Mouse (Mus musculus): ENCODE data around the gene Depdc1b. TPM values are rescaled to one million over a fixed set of nuclear protein-coding genes. Genes with fewer than 3 reads are reported as not detected.
A peak's percentile ranks its signal among the peaks of the same experiment; 100 is the strongest.

Gene Depdc1b
- total and polyA plus RNA-seq, 3 experiments: 21.2 to 25.3 TPM; not detected in 1

- H3K9me3 ChIP-seq (replicated peaks; ENCODE audit: insufficient read depth, low read length): no peaks in the 10 kb centered on the region
Measured at GRCm38 (mm10) chr13:108303841-108304240, 12.3 kb upstream of the Depdc1b start.

GRCm38 (mm10) chr13:108304680-108305079 is 11.5 kb upstream of the Depdc1b start:
- no peak for DNase-seq (ENCODE audit: low read depth, low spot score)
- no peaks in the 10 kb centered on the region for H3K27me3 ChIP-seq (ENCODE audit: control insufficient read depth in 1 of 2, insufficient read depth in 2 of 2, low read length in 2 of 2)
- H3K4me1 ChIP-seq (ENCODE audit: control insufficient read depth in 1 of 2, insufficient read depth in 2 of 2, low read length in 2 of 2): peaks cover 0 to 15% of the 10 kb centered on the region in 2 experiments; a peak in 2 of 4 replicates
- no peak overlapping the region for H3K4me3 ChIP-seq (ENCODE audit: control insufficient read depth in 1 of 2, insufficient read depth in 1 of 2, low read depth in 2 of 2, low read length in 2 of 2)
- no peak overlapping the region for H3K9ac ChIP-seq (ENCODE audit: control insufficient read depth, low read depth, low read length, poor library complexity, severe bottlenecking)
- no peaks in the 10 kb centered on the region for H3K79me2 ChIP-seq (ENCODE audit: control insufficient read depth, insufficient read depth, low read length, poor library complexity)
- H3K9me3 ChIP-seq (replicated peaks; ENCODE audit: insufficient read depth, low read length): no peaks in the 10 kb centered on the region
- peaks cover 0 to 5% of the 10 kb centered on the region in 2 experiments; a peak in 2 of 4 replicates for H3K36me3 ChIP-seq (ENCODE audit: control insufficient read depth in 1 of 2, insufficient read depth in 2 of 2, low read length in 2 of 2)
- TF ChIP-seq TCF12 (IDR thresholded peaks at IDR 0.05; ENCODE audit: low read depth, low read length) (no peak), CHD1 (IDR thresholded peaks at IDR 0.05; ENCODE audit: low read depth, low read length) (no peak), RAD21 (IDR thresholded peaks at IDR 0.05; ENCODE audit: low read depth, low read length) (no peak), USF2 (IDR thresholded peaks at IDR 0.05; ENCODE audit: borderline replicate concordance in 1 of 2, insufficient read depth in 1 of 2, low read depth in 1 of 2, low read length in 2 of 2) (no peak), NELFE (IDR thresholded peaks at IDR 0.05; ENCODE audit: low read depth, low read length) (no peak), ZNF384 (IDR thresholded peaks at IDR 0.05; ENCODE audit: low read depth, low read length) (no peak), ETS1 (IDR thresholded peaks at IDR 0.05; ENCODE audit: low read depth, low read length) (no peak), HCFC1 (IDR thresholded peaks at IDR 0.05; ENCODE audit: low read depth, low read length) (no peak), MYB (IDR thresholded peaks at IDR 0.05; ENCODE audit: low read depth, low read length) (no peak), TAL1 (IDR thresholded peaks at IDR 0.05; ENCODE audit: low read length) (no peak), NRF1 (IDR thresholded peaks at IDR 0.05; ENCODE audit: insufficient read depth, low read depth, low read length, poor library complexity, severe bottlenecking) (no peak), RCOR1 (IDR thresholded peaks at IDR 0.05; ENCODE audit: low read depth, low read length) (no peak)
- no peak overlapping the region for H3K27ac ChIP-seq (ENCODE audit: control insufficient read depth, low read depth, low read length)

More at GRCm38 (mm10) chr13:108303841-108304240, 12.3 kb upstream of the Depdc1b start:
- Histone ChIP-seq H3K4me1 (ENCODE audit: control insufficient read depth in 1 of 2, insufficient read depth in 2 of 2, low read length in 2 of 2) (peaks cover 0 to 15% of the 10 kb centered on the region in 2 experiments; a peak in 2 of 4 replicates), H3K27ac (ENCODE audit: control insufficient read depth, low read depth, low read length) (no peak overlapping the region), H3K27me3 (ENCODE audit: control insufficient read depth in 1 of 2, insufficient read depth in 2 of 2, low read length in 2 of 2) (no peaks in the 10 kb centered on the region), H3K79me2 (ENCODE audit: control insufficient read depth, insufficient read depth, low read length, poor library complexity) (no peaks in the 10 kb centered on the region), H3K4me3 (ENCODE audit: control insufficient read depth in 1 of 2, insufficient read depth in 1 of 2, low read depth in 2 of 2, low read length in 2 of 2) (no peak overlapping the region), H3K36me3 (ENCODE audit: control insufficient read depth in 1 of 2, insufficient read depth in 2 of 2, low read length in 2 of 2) (peaks cover 0 to 5% of the 10 kb centered on the region in 2 experiments; a peak in 2 of 4 replicates), H3K9ac (ENCODE audit: control insufficient read depth, low read depth, low read length, poor library complexity, severe bottlenecking) (no peak overlapping the region)
- TF ChIP-seq MEF2A (IDR thresholded peaks at IDR 0.05; ENCODE audit: extremely low read depth, insufficient replicate concordance, low read depth, low read length, poor library complexity, severe bottlenecking) (no peak), EP300 (IDR thresholded peaks at IDR 0.05; ENCODE audit: low read depth in 1 of 2, low read length in 2 of 2) (0 out of 4 replicates have a peak, but pooled peaks of 1 of the 2 experiments have one; percentile 7)
- peak; percentile 26 for DNase-seq (ENCODE audit: low read depth, low spot score)

Data from MEL (cell line).